ENCODE assay signal across 22 mouse cellular contexts in genomic region chr13:44482661-44483060, GRCm38 (mm10).
A peak's percentile ranks its signal among the peaks of the same experiment; 100 is the strongest.
DNase-seq lines count a peak whose midpoint lies in the region; ATAC-seq and TF ChIP-seq lines count a peak whose summit lies in the region.
"Had no signal": no experiment of that assay in that cellular context is flagged by ENCODE, and none has a peak within 500 bp of the region (broad histone marks: within the 10 kb centered on the region; RNA-seq: fewer than 3 reads in every experiment).

No protein-coding gene starts in this region.

- peak; percentile 29 for DNase-seq in liver, adult 2 months (ENCODE audit: extremely low read depth, low read depth, low spot score)
- DNase-seq in liver, result no peak
- DNase-seq in B cell, adult 2 months, result peak; percentile 43 to 57
- no peak for DNase-seq in right cerebral cortex, adult 2 months (ENCODE audit: low spot score in 2 of 2)
- DNase-seq in yolk sac, embryonic 10.5 days (ENCODE audit: low spot score), result no peak
- DNase-seq: adrenal gland, postnatal 36 days; cerebellum, postnatal 25 days; gastrocnemius, postnatal 10 days; kidney, adult 2 months; retina, postnatal 1 day; thymus, postnatal 4 days had no signal

- H3K27me3 ChIP-seq in liver, adult 2 months (ENCODE audit: control insufficient read depth, insufficient read depth, low read length), result no peaks in the 10 kb centered on the region
- H3K27me3 ChIP-seq in midbrain, embryonic 15.5 days (replicated peaks), result no peaks in the 10 kb centered on the region
- H3K27me3 ChIP-seq: limb, embryonic 13.5 days; lung, embryonic 15.5 days; midbrain, embryonic 13.5 days had no signal

- H3K27ac ChIP-seq in liver, adult 2 months (replicated peaks; ENCODE audit: insufficient read depth, low read depth, low read length), result no peak overlapping the region
- peak overlapping the region; percentile 41 for H3K27ac ChIP-seq in bone marrow macrophage, adult 2 months (ENCODE audit: insufficient read depth, low read depth, low read length)
- H3K27ac ChIP-seq in midbrain, embryonic 15.5 days, result no peak overlapping the region
- H3K27ac ChIP-seq: embryonic facial prominence, embryonic 10.5 days; heart, embryonic 10.5 days; limb, embryonic 13.5 days; lung, embryonic 15.5 days; midbrain, embryonic 13.5 days; neural tube, embryonic 13.5 days had no signal

- H3K9me3 ChIP-seq in midbrain, embryonic 15.5 days, result no peaks in the 10 kb centered on the region
- H3K9me3 ChIP-seq: embryonic facial prominence, embryonic 10.5 days; heart, embryonic 10.5 days; limb, embryonic 13.5 days; lung, embryonic 15.5 days; midbrain, embryonic 13.5 days; neural tube, embryonic 13.5 days had no signal

- no peak overlapping the region for H3K4me3 ChIP-seq in liver, adult 2 months (ENCODE audit: insufficient read depth, low read depth, low read length)
- no peak overlapping the region for H3K4me3 ChIP-seq in bone marrow macrophage, adult 2 months (ENCODE audit: insufficient read depth, low read length)
- H3K4me3 ChIP-seq in midbrain, embryonic 15.5 days, result no peak overlapping the region
- H3K4me3 ChIP-seq: embryonic facial prominence, embryonic 10.5 days; erythroblast, embryonic 14.5 days; heart, embryonic 10.5 days; limb, embryonic 13.5 days; lung, embryonic 15.5 days; midbrain, embryonic 13.5 days; neural tube, embryonic 13.5 days had no signal

- no peak for TF ChIP-seq POLR2A in liver, adult 2 months (IDR thresholded peaks at IDR 0.05; ENCODE audit: extremely low read depth, insufficient read depth, low read length)
- no peak for TF ChIP-seq POLR2A in bone marrow macrophage, adult 2 months (IDR thresholded peaks at IDR 0.05; ENCODE audit: borderline replicate concordance, low read depth, low read length)

- no peak overlapping the region for H3K4me2 ChIP-seq in midbrain, embryonic 15.5 days
- H3K4me2 ChIP-seq: limb, embryonic 13.5 days; lung, embryonic 15.5 days; midbrain, embryonic 13.5 days; neural tube, embryonic 13.5 days had no signal

- 81% methylated on average over 7 of the region's 7 CpGs for WGBS in liver, adult 2 months
- WGBS in midbrain, embryonic 15.5 days, result 89% methylated on average over 7 of the region's 7 CpGs

- H3K36me3 ChIP-seq in liver, adult 2 months (ENCODE audit: control insufficient read depth, insufficient read depth, low read length), result no peaks in the 10 kb centered on the region
- H3K36me3 ChIP-seq in midbrain, embryonic 15.5 days (replicated peaks), result no peaks in the 10 kb centered on the region
- H3K36me3 ChIP-seq: embryonic facial prominence, embryonic 10.5 days; heart, embryonic 10.5 days; limb, embryonic 13.5 days; lung, embryonic 15.5 days; midbrain, embryonic 13.5 days; neural tube, embryonic 13.5 days had no signal

- H3K9ac ChIP-seq in liver, adult 2 months (ENCODE audit: low read depth, low read length), result no peak overlapping the region
- no peak overlapping the region for H3K9ac ChIP-seq in midbrain, embryonic 15.5 days
- H3K9ac ChIP-seq: limb, embryonic 13.5 days; lung, embryonic 15.5 days; midbrain, embryonic 13.5 days; neural tube, embryonic 13.5 days had no signal

- H3K4me1 ChIP-seq in liver, adult 2 months (ENCODE audit: control insufficient read depth, insufficient read depth, low read length), result no peaks in the 10 kb centered on the region
- H3K4me1 ChIP-seq in bone marrow macrophage, adult 2 months (ENCODE audit: control insufficient read depth, insufficient read depth, low read length), result peaks cover 52% of the 10 kb centered on the region
- H3K4me1 ChIP-seq in midbrain, embryonic 15.5 days, result no peaks in the 10 kb centered on the region
- H3K4me1 ChIP-seq: midbrain, embryonic 13.5 days; neural tube, embryonic 13.5 days had no signal

- ATAC-seq in megakaryocyte progenitor cell, adult 5-6 weeks (replicated peaks; ENCODE audit: poor library complexity), result peak; percentile 85
- ATAC-seq in midbrain, embryonic 15.5 days (replicated peaks), result no peak
- ATAC-seq: forebrain, embryonic 16.5 days; midbrain, embryonic 13.5 days had no signal

- H3K79me2 ChIP-seq in liver, adult 2 months (ENCODE audit: control insufficient read depth, insufficient read depth, low read length), result no peaks in the 10 kb centered on the region

- TF ChIP-seq CTCF in liver, adult 2 months (IDR thresholded peaks at IDR 0.05; ENCODE audit: low read depth, low read length), result no peak
- no peak for TF ChIP-seq CTCF in bone marrow macrophage, adult 2 months (IDR thresholded peaks at IDR 0.05; ENCODE audit: low read depth, low read length)

Comparison
In these comparisons a context has a peak if more than half of its experiments do, and no peak if none do; other contexts are left out.
1. DNase-seq: peak in liver, adult 2 months (single experiment) and B cell, adult 2 months (2 of 2); none in liver (single experiment), right cerebral cortex, adult 2 months (0 of 2) and yolk sac, embryonic 10.5 days (single experiment).